Mouse (Mus musculus) kidney, adult 2 months (tissue): ENCODE measurements at regions not wholly inside any gene's neighbourhood (a gene's known extent, or its start where the extent isn't known, plus 50 kb on each side); places are given as distances from the start of the nearest gene placed in this dataset.
"Not testable (repeated sequence)": the region's sequence is repeated elsewhere in the genome, so short reads cannot be mapped to it uniquely, and the experiment has no call there.

Experiments
- DNase-seq: peaks from one replicate; pipeline ENCODE4 v3.0.0; 2021
- H3K27ac ChIP-seq: fragments of 200-500 bp; 2 replicates; pipeline ENCODE4 v1.5.1; 2012; ENCODE audit warnings: low read depth, low read length, control low read depth, inconsistent platforms; ENCODE audit not compliant: insufficient read depth
- H3K27me3 ChIP-seq: fragments of 200-500 bp; replicated peaks from 2 replicates; pipeline ENCODE4 v1.6.1; 2012; ENCODE audit warnings: mild to moderate bottlenecking, moderate library complexity, low read length, inconsistent platforms; ENCODE audit not compliant: control insufficient read depth, insufficient read depth
- H3K36me3 ChIP-seq: fragments of 200-500 bp; 2 replicates; pipeline ENCODE4 v1.6.1; 2012; ENCODE audit warnings: mild to moderate bottlenecking, moderate library complexity, low read length, inconsistent platforms; ENCODE audit not compliant: control insufficient read depth, insufficient read depth
- H3K4me1 ChIP-seq: fragments of 200-500 bp; 2 replicates; pipeline ENCODE4 v1.6.1; 2011; ENCODE audit warnings: low read length; ENCODE audit not compliant: control insufficient read depth, insufficient read depth
- H3K4me3 ChIP-seq: fragments of 200-500 bp; 2 replicates; pipeline ENCODE4 v1.5.1; 2011; ENCODE audit warnings: mild to moderate bottlenecking, low read depth, low read length, control low read depth; ENCODE audit not compliant: insufficient read depth
- CTCF ChIP-seq: fragments of 200-500 bp; conservative IDR thresholded peaks from 2 replicates; pipeline ENCODE4 v1.5.1; 2011; ENCODE audit warnings: low read depth, mild to moderate bottlenecking, control low read depth, low read length, moderate library complexity, mixed read lengths; ENCODE audit not compliant: insufficient read depth, insufficient read length
- POLR2A ChIP-seq: fragments of 200-500 bp; IDR thresholded peaks from one replicate; pipeline ENCODE4 v1.6.1; 2011; ENCODE audit warnings: low read depth, low read length, control low read depth
- WGBS: fragments of 180-500 bp; shearing (Covaris S2); methylation state at CpG from one replicate; pipeline ENCODE4 v1.1.7; 2018; 5-methylcytosine and 5-hydroxymethylcytosine counted together

DNA sequence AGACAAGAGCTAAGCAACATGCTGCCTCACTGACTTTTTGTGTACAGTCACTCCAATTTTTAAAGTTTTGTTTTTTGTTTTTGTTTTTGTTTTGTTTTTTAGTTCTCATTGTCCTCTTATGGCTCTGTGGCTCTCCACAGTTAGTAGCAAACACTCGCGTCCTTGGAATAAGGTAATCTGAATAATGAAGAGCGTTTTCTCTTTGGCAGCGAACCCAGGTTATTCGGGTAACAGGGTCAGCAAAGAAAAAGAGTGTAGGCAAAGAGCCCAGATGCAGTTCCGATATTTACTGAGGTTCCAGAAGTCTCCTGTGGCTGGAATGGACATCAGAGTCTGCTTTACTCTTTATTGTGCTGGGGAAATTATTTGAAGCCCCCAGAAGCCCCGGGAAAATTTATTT is 381.4 kb upstream of the Arid1b start:
- Histone ChIP-seq H3K4me1 (no peaks in the 10 kb centered on the region), H3K27ac (no peak overlapping the region), H3K36me3 (no peaks in the 10 kb centered on the region), H3K4me3 (no peak overlapping the region), H3K27me3 (no peaks in the 10 kb centered on the region)
- no peak for DNase-seq
- TF ChIP-seq CTCF (no peak), POLR2A (no peak)
- 75% methylated on average over 7 of the region's 7 CpGs for WGBS

DNA sequence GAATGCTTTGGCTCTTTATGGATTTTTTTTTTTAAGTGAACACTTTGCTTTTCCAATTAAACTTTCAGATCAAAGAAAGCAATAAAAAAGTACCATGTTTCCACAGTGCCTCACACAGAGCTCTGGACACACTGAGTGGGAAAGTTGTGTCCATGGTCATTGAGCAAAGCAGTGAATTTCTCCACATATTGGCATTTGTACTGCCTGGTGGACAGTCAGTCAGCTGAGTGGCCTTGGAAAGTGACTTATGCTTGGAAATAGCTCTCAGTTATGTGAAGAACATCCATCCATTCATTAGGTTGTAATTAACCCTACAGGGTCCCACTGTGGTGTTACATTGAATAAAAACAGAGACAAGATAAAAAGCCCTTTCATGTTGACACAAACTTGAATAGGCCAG is 373.8 kb upstream of the Arid1b start:
- no peaks in the 10 kb centered on the region for H3K36me3 ChIP-seq
- no peak overlapping the region for H3K4me3 ChIP-seq
- H3K4me1 ChIP-seq, result 0 out of 2 replicates have a peak, but pooled peaks cover 3% of the 10 kb centered on the region
- no peak overlapping the region for H3K27ac ChIP-seq
- no peak for DNase-seq
- no peaks in the 10 kb centered on the region for H3K27me3 ChIP-seq
- TF ChIP-seq POLR2A (no peak), CTCF (no peak)

DNA sequence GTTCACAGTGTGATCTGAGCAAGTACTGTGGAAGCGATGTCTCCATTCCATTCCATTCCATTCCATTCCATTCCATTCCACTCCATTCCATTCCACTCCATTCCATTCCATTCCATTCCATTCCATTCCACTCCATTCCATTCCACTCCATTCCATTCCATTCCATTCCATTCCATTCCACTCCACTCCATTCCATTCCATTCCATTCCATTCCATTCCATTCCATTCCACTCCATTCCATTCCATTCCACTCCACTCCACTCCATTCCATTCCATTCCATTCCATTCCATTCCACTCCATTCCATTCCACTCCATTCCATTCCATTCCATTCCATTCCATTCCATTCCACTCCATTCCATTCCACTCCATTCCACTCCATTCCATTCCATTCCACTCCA is 368.0 kb upstream of the Arid1b start:
- H3K4me1 ChIP-seq, H3K27me3 ChIP-seq, H3K27ac ChIP-seq, H3K36me3 ChIP-seq, DNase-seq, H3K4me3 ChIP-seq: not testable (repeated sequence)
- WGBS, result 97% methylated on average over 1 of the region's 1 CpGs

DNA sequence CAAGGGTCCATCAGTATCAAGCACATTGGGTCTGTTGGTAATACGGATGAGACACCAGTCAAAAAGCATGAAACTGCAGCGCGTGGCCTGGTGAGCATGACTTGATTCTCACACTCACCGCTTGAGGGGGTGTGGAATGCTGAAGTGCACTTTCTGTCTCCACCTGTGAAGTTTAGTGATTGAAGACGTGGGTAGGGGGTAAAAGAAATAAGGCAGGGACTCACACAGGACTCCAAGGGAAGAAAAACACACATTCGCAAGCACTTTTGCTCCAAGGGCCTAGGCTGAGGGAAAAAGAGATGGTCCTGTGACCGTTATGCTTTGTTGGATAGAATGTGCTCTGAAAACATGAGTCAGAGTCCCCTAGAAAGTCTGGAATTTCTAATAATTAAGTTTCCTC is 366.6 kb upstream of the Arid1b start:
- DNase-seq, result no peak
- 65% methylated on average over 7 of the region's 7 CpGs for WGBS
- TF ChIP-seq POLR2A (no peak), CTCF (no peak)
- Histone ChIP-seq H3K36me3 (no peaks in the 10 kb centered on the region), H3K4me3 (no peak overlapping the region), H3K27ac (no peak overlapping the region), H3K27me3 (no peaks in the 10 kb centered on the region), H3K4me1 (peaks cover 4% of the 10 kb centered on the region; the same call in 1 of the 2 replicates)

DNA sequence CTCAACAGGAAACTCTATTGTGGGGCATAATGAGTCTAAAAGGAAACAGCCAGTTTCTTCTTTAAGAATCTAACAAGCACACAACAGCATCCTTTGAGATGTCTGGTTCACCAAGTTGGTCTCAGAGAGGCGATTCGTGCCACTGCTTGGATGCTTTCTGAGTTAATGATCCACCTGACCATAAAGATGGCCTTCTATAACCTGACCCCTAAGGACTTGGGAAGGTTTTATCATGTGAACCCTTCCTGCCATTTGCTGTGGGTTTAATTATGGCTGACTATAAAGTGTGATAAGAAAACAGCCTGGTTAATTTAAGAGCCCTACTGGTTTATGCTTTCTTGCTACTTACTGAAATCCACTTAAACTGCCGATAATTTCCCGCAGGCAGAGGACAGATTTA is 363.0 kb upstream of the Arid1b start:
- TF ChIP-seq CTCF, result no peak
- TF ChIP-seq POLR2A, result no peak
- 41% methylated on average over 4 of the region's 4 CpGs for WGBS
- Histone ChIP-seq H3K4me3 (no peak overlapping the region), H3K36me3 (no peaks in the 10 kb centered on the region), H3K27ac (0 out of 2 replicates have a peak overlapping the region, but pooled peaks have one; percentile 9), H3K4me1 (peaks cover 7% of the 10 kb centered on the region; the same call in 1 of the 2 replicates), H3K27me3 (no peaks in the 10 kb centered on the region)
- DNase-seq, result peak; percentile 34

DNA sequence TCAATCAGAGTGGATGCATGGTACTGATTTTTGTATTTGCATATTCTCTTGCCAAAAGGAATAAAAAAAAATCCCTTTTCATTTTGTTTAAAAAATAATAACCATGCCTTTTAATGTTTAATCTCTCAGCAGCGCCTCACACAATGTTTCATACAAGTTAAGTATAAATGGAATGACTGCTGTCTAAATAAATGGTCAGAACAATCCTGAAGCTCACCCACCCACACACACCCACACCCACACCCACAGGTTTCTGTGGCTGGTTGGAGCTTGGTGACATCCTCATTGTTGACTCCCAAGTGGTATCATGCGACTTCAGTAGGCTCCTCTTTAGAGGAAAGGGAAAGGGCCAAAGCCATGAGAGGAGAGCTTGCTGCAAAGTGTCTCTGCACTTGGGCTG is 361.6 kb upstream of the Arid1b start:
- no peaks in the 10 kb centered on the region for H3K27me3 ChIP-seq
- WGBS, result 53% methylated on average over 2 of the region's 2 CpGs
- H3K4me3 ChIP-seq, result no peak overlapping the region
- H3K36me3 ChIP-seq, result no peaks in the 10 kb centered on the region
- H3K27ac ChIP-seq, result peak overlapping the region; percentile 56; the same call in 1 of the 2 replicates
- no peak for TF ChIP-seq POLR2A
- TF ChIP-seq CTCF, result no peak
- peak; percentile 54 for DNase-seq
- peaks cover 7% of the 10 kb centered on the region; the same call in 1 of the 2 replicates for H3K4me1 ChIP-seq

DNA sequence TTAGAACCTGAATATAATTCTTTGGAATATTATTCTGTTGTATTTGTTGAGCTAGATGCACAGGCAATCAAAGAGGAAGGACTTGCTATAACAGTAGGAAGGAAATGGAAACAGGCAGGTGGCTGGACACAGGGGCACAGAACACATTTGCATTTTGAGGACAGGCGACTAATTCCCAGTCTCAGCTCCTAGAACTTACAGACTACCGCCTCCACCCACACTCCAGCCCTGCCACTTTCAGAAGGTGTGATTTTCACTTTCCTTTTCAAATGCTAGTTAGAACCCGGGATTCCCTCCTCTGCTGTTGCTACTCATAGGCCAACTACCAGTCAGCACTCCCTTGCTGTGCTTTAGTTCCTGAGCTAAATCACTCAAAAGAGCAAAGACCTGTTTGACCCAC is 360.4 kb upstream of the Arid1b start:
- H3K4me3 ChIP-seq, result no peak overlapping the region
- TF ChIP-seq POLR2A (no peak), CTCF (no peak)
- 69% methylated on average over 3 of the region's 3 CpGs for WGBS
- H3K27me3 ChIP-seq, result no peaks in the 10 kb centered on the region
- H3K36me3 ChIP-seq, result no peaks in the 10 kb centered on the region
- DNase-seq, result no peak
- H3K4me1 ChIP-seq, result peaks cover 7% of the 10 kb centered on the region; the same call in 1 of the 2 replicates
- no peak overlapping the region for H3K27ac ChIP-seq
